Mouse (Mus musculus) neural tube, embryonic 15.5 days (tissue): Measurements from ENCODE around the gene Golga7b. TPM values are rescaled to one million over a fixed set of nuclear protein-coding genes. Genes with fewer than 3 reads are reported as not detected.

Experiments
- ATAC-seq: fragments of 200-750 bp; cut with Nextera tagmentation; 2 replicates; pipeline ENCODE4 v1.8.0; 2017; ENCODE audit warnings: mild to moderate bottlenecking, moderate TSS enrichment, moderate library complexity; ENCODE audit not compliant: low FRiP score
- H3K27ac ChIP-seq: fragments of 300-500 bp; sonication (generic); replicated peaks from 2 replicates; pipeline ENCODE4 v1.5.1; 2015; ENCODE audit warnings: mild to moderate bottlenecking, inconsistent platforms
- H3K27me3 ChIP-seq: fragments of 300-500 bp; sonication (generic); replicated peaks from 2 replicates; pipeline ENCODE4 v1.6.1; 2015; ENCODE audit warnings: inconsistent platforms
- H3K36me3 ChIP-seq: fragments of 300-500 bp; sonication (generic); 2 replicates; pipeline ENCODE4 v1.6.1; 2015; ENCODE audit warnings: inconsistent platforms
- H3K4me1 ChIP-seq: fragments of 300-500 bp; sonication (generic); 2 replicates; pipeline ENCODE4 v1.6.1; 2015; ENCODE audit warnings: inconsistent platforms
- H3K4me2 ChIP-seq: fragments of 300-500 bp; sonication (generic); 2 replicates; pipeline ENCODE4 v1.6.1; 2015; ENCODE audit warnings: inconsistent platforms, mild to moderate bottlenecking, moderate library complexity
- H3K4me3 ChIP-seq: fragments of 300-500 bp; sonication (generic); replicated peaks from 2 replicates; pipeline ENCODE4 v1.5.1; 2015; ENCODE audit warnings: mild to moderate bottlenecking, inconsistent platforms
- H3K9ac ChIP-seq: fragments of 300-500 bp; sonication (generic); replicated peaks from 2 replicates; pipeline ENCODE4 v1.6.1; 2015; ENCODE audit warnings: mild to moderate bottlenecking, inconsistent platforms
- H3K9me3 ChIP-seq: fragments of 300-500 bp; sonication (generic); replicated peaks from 2 replicates; pipeline ENCODE4 v1.6.1; 2016; ENCODE audit warnings: inconsistent platforms
- WGBS: fragments of 180-500 bp; shearing (Covaris S2); methylation state at CpG from one replicate; pipeline ENCODE4 v1.1.7; 2015; ENCODE audit warnings: mixed read lengths; 5-methylcytosine and 5-hydroxymethylcytosine counted together
- polyA plus RNA-seq: library from polyadenylated mRNA; unstranded; fragments of >200 nt; fragmentation: Nextera tagmentation; extraction: Ambion mirVana; gene quantifications from 2 replicates; pipeline ENCODE4 v1.2.1, GENCODE M21; 2015

Golga7b gene
- 68.0 and 77.8 TPM in 2 replicates for polyA plus RNA-seq

GRCm38 (mm10) chr19:42247519-42247918 lies at the start of gene Golga7b:
Gene Golga7b (plus strand): TSS chr19:42247574.
- Histone ChIP-seq H3K9me3 (no peaks in the 10 kb centered on the region), H3K36me3 (no peaks in the 10 kb centered on the region), H3K4me3 (no peak within 1 kb of the TSS), H3K27me3 (peaks cover 2% of the 10 kb centered on the region; the same call in 1 of the 2 replicates), H3K4me2 (no peak within 1 kb of the TSS), H3K27ac (no peak within 1 kb of the TSS), H3K9ac (no peak within 1 kb of the TSS), H3K4me1 (no peaks in the 10 kb centered on the region)
- ATAC-seq = no peak
- 86% methylated on average over 3 of the region's 3 CpGs for WGBS

GRCm38 (mm10) chr19:42198026-42198425 lies 49.3 kb upstream of the Golga7b start:
- no peak overlapping the region for H3K27ac ChIP-seq
- H3K27me3 ChIP-seq = peaks cover 45% of the 10 kb centered on the region
- WGBS = 47% methylated on average over 11 of the region's 11 CpGs
- peaks cover 15% of the 10 kb centered on the region for H3K4me1 ChIP-seq
- ATAC-seq = no peak
- no peak overlapping the region for H3K4me3 ChIP-seq
- no peaks in the 10 kb centered on the region for H3K9me3 ChIP-seq
- no peak overlapping the region for H3K4me2 ChIP-seq
- no peak overlapping the region for H3K9ac ChIP-seq
- peaks cover 5% of the 10 kb centered on the region; the same call in 1 of the 2 replicates for H3K36me3 ChIP-seq

- Histone ChIP-seq H3K36me3 (no peaks in the 10 kb centered on the region), H3K4me2 (peak within 1 kb of the TSS; percentile 56), H3K27me3 (peaks cover 54% of the 10 kb centered on the region), H3K9ac (peak within 1 kb of the TSS; percentile 11; the same call in 1 of the 2 replicates), H3K4me1 (peaks cover 18% of the 10 kb centered on the region), H3K9me3 (no peaks in the 10 kb centered on the region), H3K27ac (no peak within 1 kb of the TSS), H3K4me3 (peak within 1 kb of the TSS; percentile 33)
- WGBS = under 1% methylated on average over 58 of the region's 60 CpGs
- 0 out of 2 replicates have a peak, but pooled peaks have one; percentile 24 for ATAC-seq
Observed at GRCm38 (mm10) chr19:42201696-42202381, 45.5 kb upstream of the Golga7b start, which contains the start of gene Sfrp5. Gene Sfrp5 (minus strand): TSS chr19:42202252.

GRCm38 (mm10) chr19:42202467-42202866 lies 44.9 kb upstream of the Golga7b start:
- 41% methylated on average over 8 of the region's 8 CpGs for WGBS
- no peak for ATAC-seq
- H3K27me3 ChIP-seq = peaks cover 56% of the 10 kb centered on the region

GRCm38 (mm10) chr19:42204306-42204705 lies 43.1 kb upstream of the Golga7b start:
- Histone ChIP-seq H3K27me3 (peaks cover 48% of the 10 kb centered on the region), H3K4me3 (no peak overlapping the region), H3K27ac (no peak overlapping the region), H3K36me3 (no peaks in the 10 kb centered on the region), H3K4me1 (peaks cover 21% of the 10 kb centered on the region), H3K9ac (no peak overlapping the region), H3K9me3 (no peaks in the 10 kb centered on the region), H3K4me2 (no peak overlapping the region)
- WGBS = 82% methylated on average over 4 of the region's 4 CpGs
- no peak for ATAC-seq

More at GRCm38 (mm10) chr19:42202467-42202866, 44.9 kb upstream of the Golga7b start:
- no peak overlapping the region for H3K9ac ChIP-seq
- H3K36me3 ChIP-seq = no peaks in the 10 kb centered on the region
- no peak overlapping the region for H3K27ac ChIP-seq
- no peak overlapping the region for H3K4me3 ChIP-seq
- peak overlapping the region; percentile 56; the same call in 1 of the 2 replicates for H3K4me2 ChIP-seq
- H3K4me1 ChIP-seq = peaks cover 18% of the 10 kb centered on the region
- H3K9me3 ChIP-seq = no peaks in the 10 kb centered on the region

GRCm38 (mm10) chr19:42205201-42205600 lies 42.2 kb upstream of the Golga7b start:
- Histone ChIP-seq H3K9ac (no peak overlapping the region), H3K9me3 (no peaks in the 10 kb centered on the region), H3K36me3 (no peaks in the 10 kb centered on the region), H3K4me2 (no peak overlapping the region), H3K27me3 (peaks cover 40% of the 10 kb centered on the region), H3K4me1 (peaks cover 24% of the 10 kb centered on the region), H3K27ac (no peak overlapping the region), H3K4me3 (no peak overlapping the region)
- 55% methylated on average over 8 of the region's 8 CpGs for WGBS
- no peak for ATAC-seq

- 53% methylated on average over 7 of the region's 7 CpGs for whole genome bisulfite sequencing
- no peak overlapping the region for H3K4me3 ChIP-seq
- H3K36me3 ChIP-seq = no peaks in the 10 kb centered on the region
- H3K27me3 ChIP-seq = peaks cover 3% of the 10 kb centered on the region; the same call in 1 of the 2 replicates
- H3K9me3 ChIP-seq = no peaks in the 10 kb centered on the region
- peaks cover 9% of the 10 kb centered on the region; the same call in 1 of the 2 replicates for H3K4me1 ChIP-seq
- H3K27ac ChIP-seq = no peak overlapping the region
- H3K4me2 ChIP-seq = no peak overlapping the region
- ATAC-seq = no peak
- H3K9ac ChIP-seq = no peak overlapping the region
Observed at GRCm38 (mm10) chr19:42209485-42209884, 37.9 kb upstream of the Golga7b start.

GRCm38 (mm10) chr19:42209976-42210375 lies 37.4 kb upstream of the Golga7b start:
- Histone ChIP-seq H3K27me3 (peaks cover 3% of the 10 kb centered on the region; the same call in 1 of the 2 replicates), H3K4me1 (peaks cover 6% of the 10 kb centered on the region; the same call in 1 of the 2 replicates), H3K36me3 (no peaks in the 10 kb centered on the region), H3K4me2 (no peak overlapping the region), H3K9ac (no peak overlapping the region), H3K9me3 (no peaks in the 10 kb centered on the region), H3K4me3 (no peak overlapping the region), H3K27ac (no peak overlapping the region)
- 69% methylated on average over 6 of the region's 6 CpGs for WGBS
- no peak for ATAC-seq

GRCm38 (mm10) chr19:42211936-42212335 lies 35.4 kb upstream of the Golga7b start:
- no peak overlapping the region for H3K4me3 ChIP-seq
- no peak overlapping the region for H3K9ac ChIP-seq
- H3K4me1 ChIP-seq = peaks cover 6% of the 10 kb centered on the region; the same call in 1 of the 2 replicates
- H3K4me2 ChIP-seq = no peak overlapping the region
- no peaks in the 10 kb centered on the region for H3K9me3 ChIP-seq
- no peaks in the 10 kb centered on the region for H3K36me3 ChIP-seq
- H3K27me3 ChIP-seq = peaks cover 3% of the 10 kb centered on the region; the same call in 1 of the 2 replicates
- WGBS = 59% methylated on average over 8 of the region's 8 CpGs
- no peak overlapping the region for H3K27ac ChIP-seq
- ATAC-seq = no peak

GRCm38 (mm10) chr19:42214601-42215000 lies 32.8 kb upstream of the Golga7b start:
- no peak for ATAC-seq
- Histone ChIP-seq H3K36me3 (no peaks in the 10 kb centered on the region), H3K4me3 (no peak overlapping the region), H3K9ac (no peak overlapping the region), H3K9me3 (no peaks in the 10 kb centered on the region), H3K27me3 (no peaks in the 10 kb centered on the region), H3K4me1 (no peaks in the 10 kb centered on the region), H3K4me2 (no peak overlapping the region), H3K27ac (no peak overlapping the region)
- WGBS = 83% methylated on average over 2 of the region's 2 CpGs

GRCm38 (mm10) chr19:42216699-42217373 lies 30.5 kb upstream of the Golga7b start:
- 65% methylated on average over 7 of the region's 7 CpGs for WGBS
- ATAC-seq = peak; percentile 11; the same call in 1 of the 2 replicates

More at GRCm38 (mm10) chr19:42216699-42217373, 30.5 kb upstream of the Golga7b start:
- Histone ChIP-seq H3K36me3 (no peaks in the 10 kb centered on the region), H3K9me3 (no peaks in the 10 kb centered on the region), H3K4me2 (no peak overlapping the region), H3K27ac (no peak overlapping the region), H3K9ac (no peak overlapping the region), H3K27me3 (no peaks in the 10 kb centered on the region), H3K4me3 (no peak overlapping the region), H3K4me1 (no peaks in the 10 kb centered on the region)
